ENCODE assay signal across 16 mouse cellular contexts in the genomic region with DNA sequence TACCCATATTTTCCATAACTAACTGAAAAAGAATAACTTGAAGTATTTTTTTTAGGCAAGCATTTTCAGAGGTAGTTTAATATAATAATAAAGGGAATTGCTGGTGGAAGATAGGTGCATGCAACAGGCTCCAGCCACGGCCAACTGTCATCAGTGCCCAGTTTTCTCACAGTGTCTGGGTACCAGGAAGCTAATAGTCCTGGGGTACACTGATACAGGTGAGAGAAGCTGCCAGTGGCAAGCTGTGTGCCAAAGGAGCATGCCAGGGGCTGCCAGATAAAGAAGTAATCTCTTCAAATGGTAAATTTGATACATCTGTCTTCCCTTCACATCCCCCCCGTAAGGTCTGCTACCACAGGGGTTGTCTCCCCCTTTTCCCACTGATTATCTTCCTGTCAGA.
"Had no signal": no experiment of that assay in that cellular context is flagged by ENCODE, and none has a peak within 500 bp of the region (broad histone marks: within the 10 kb centered on the region; RNA-seq: fewer than 3 reads in every experiment).

No protein-coding gene starts in this region.

- H3K4me2 ChIP-seq: neural tube, embryonic 13.5 days; neural tube, embryonic 15.5 days; stomach, embryonic 15.5 days had no signal

- H3K9ac ChIP-seq: neural tube, embryonic 13.5 days; neural tube, embryonic 15.5 days; stomach, embryonic 15.5 days had no signal

- H3K9me3 ChIP-seq: neural tube, embryonic 13.5 days; neural tube, embryonic 15.5 days; stomach, embryonic 15.5 days had no signal

- H3K4me1 ChIP-seq: stomach, embryonic 15.5 days had no signal

- H3K27ac ChIP-seq: neural tube, embryonic 13.5 days; neural tube, embryonic 15.5 days; stomach, embryonic 15.5 days; stomach, postnatal 0 days had no signal

- H3K27me3 ChIP-seq: neural tube, embryonic 13.5 days; neural tube, embryonic 15.5 days; stomach, embryonic 15.5 days had no signal

- H3K4me3 ChIP-seq: neural tube, embryonic 13.5 days; neural tube, embryonic 15.5 days; stomach, embryonic 15.5 days had no signal

- DNase-seq: retina, postnatal 1 day; right cerebral cortex, adult 18-20 months; right cerebral cortex, postnatal 14 days; right cerebral cortex, postnatal 25 days; right cerebral cortex, postnatal 4 days; spleen, adult 18-20 months; thymus, adult 18-20 months; thymus, adult 2 months; thymus, postnatal 14 days; thymus, postnatal 25 days; thymus, postnatal 36 days; thymus, postnatal 4 days had no signal

- H3K36me3 ChIP-seq: neural tube, embryonic 13.5 days; neural tube, embryonic 15.5 days; stomach, embryonic 15.5 days had no signal
